Mouse (Mus musculus): ENCODE measurements around the gene Gatm.

The Gatm gene

GRCm38 (mm10) chr2:122610746-122611653 lies at the start of gene Gatm:
Gene Gatm (minus strand): TSS chr2:122611303.
- DNase-seq (ENCODE audit: low spot score in 2 of 2): peak; percentile 73 to 75

- no peak for DNase-seq (ENCODE audit: low spot score in 2 of 2)
Observed at GRCm38 (mm10) chr2:122659825-122660224, 48.7 kb upstream of the Gatm start.

- DNase-seq (ENCODE audit: low spot score in 2 of 2): no peak
Observed at GRCm38 (mm10) chr2:122657707-122658524, 46.8 kb upstream of the Gatm start.

GRCm38 (mm10) chr2:122656767-122657166 lies 45.7 kb upstream of the Gatm start:
- DNase-seq (ENCODE audit: low spot score in 2 of 2): no peak

GRCm38 (mm10) chr2:122656052-122656451 lies 44.9 kb upstream of the Gatm start:
- DNase-seq (ENCODE audit: low spot score in 2 of 2): no peak

- no peak for DNase-seq (ENCODE audit: low spot score in 2 of 2)
Observed at GRCm38 (mm10) chr2:122652096-122653084, 41.3 kb upstream of the Gatm start.

- DNase-seq (ENCODE audit: low spot score in 2 of 2): no peak
Observed at GRCm38 (mm10) chr2:122638673-122639072, 27.6 kb upstream of the Gatm start.

GRCm38 (mm10) chr2:122638029-122638428 lies 26.9 kb upstream of the Gatm start:
- DNase-seq (ENCODE audit: low spot score in 2 of 2): no peak

GRCm38 (mm10) chr2:122637526-122637997 lies 26.5 kb upstream of the Gatm start:
- DNase-seq (ENCODE audit: low spot score in 2 of 2): peak in 1 of 2 experiments; percentile 39

GRCm38 (mm10) chr2:122636686-122637085 lies 25.6 kb upstream of the Gatm start, which contains the start of gene AA467197:
Gene AA467197 (plus strand): TSS chr2:122636986.
- no peak for DNase-seq (ENCODE audit: low spot score in 2 of 2)

- no peak for DNase-seq (ENCODE audit: low spot score in 2 of 2)
Observed at GRCm38 (mm10) chr2:122631226-122631801, 20.2 kb upstream of the Gatm start.

- peak; percentile 84 to 89 for DNase-seq (ENCODE audit: low spot score in 2 of 2)
Observed at GRCm38 (mm10) chr2:122630465-122631225, 19.5 kb upstream of the Gatm start.

GRCm38 (mm10) chr2:122629871-122630270 lies 18.8 kb upstream of the Gatm start:
- no peak for DNase-seq (ENCODE audit: low spot score in 2 of 2)

GRCm38 (mm10) chr2:122628976-122629375 lies 17.9 kb upstream of the Gatm start:
- peak; percentile 67 to 69 for DNase-seq (ENCODE audit: low spot score in 2 of 2)

GRCm38 (mm10) chr2:122625930-122626329 lies 14.8 kb upstream of the Gatm start:
- DNase-seq (ENCODE audit: low spot score in 2 of 2): no peak

- no peak for DNase-seq (ENCODE audit: low spot score in 2 of 2)
Observed at GRCm38 (mm10) chr2:122621337-122622110, 10.4 kb upstream of the Gatm start.

GRCm38 (mm10) chr2:122618719-122619118 lies 7.6 kb upstream of the Gatm start:
- DNase-seq (ENCODE audit: low spot score in 2 of 2): no peak

GRCm38 (mm10) chr2:122617792-122618191 lies 6.7 kb upstream of the Gatm start:
- DNase-seq (ENCODE audit: low spot score in 2 of 2): no peak

GRCm38 (mm10) chr2:122616237-122616636 lies 5.1 kb upstream of the Gatm start:
- DNase-seq (ENCODE audit: low spot score in 2 of 2): no peak

Data from right cerebral cortex, postnatal 36 days (tissue).